Mouse (Mus musculus) stomach, postnatal 0 days (tissue): Measurements from ENCODE around the gene Fam162a.

Experiments used
- CTCF ChIP-seq: IDR thresholded peaks from 2 replicates; pipeline ENCODE4 v1.5.1; 2016; ENCODE audit warnings: antibody characterized with exemption, low read depth, mild to moderate bottlenecking, moderate library complexity
- EP300 ChIP-seq: optimal IDR thresholded peaks from 2 replicates; pipeline ENCODE3; 2016; ENCODE audit warnings: antibody characterized with exemption

- TF ChIP-seq CTCF (no peak), EP300 (no peak)
These were observed 334 bp downstream of the Fam162a start for GRCm38 (mm10) chr16:36071071-36071449.
